Mouse (Mus musculus) urinary bladder, adult 18-20 months (tissue): ENCODE measurements around the gene Eri3.

Experiments used
- DNase-seq, 2 experiments: peaks; one replicate each; pipeline ENCODE4 v3.0.0; 2022; ENCODE audit warnings: low spot score in 2 of 2, mixed read lengths in 2 of 2

Eri3 gene

GRCm38 (mm10) chr4:117624660-117625059 lies 74.5 kb downstream of the Eri3 start:
- no peak for DNase-seq

- DNase-seq = no peak
Observed at GRCm38 (mm10) chr4:117628464-117628863, 78.3 kb downstream of the Eri3 start.

- no peak for DNase-seq
Observed at GRCm38 (mm10) chr4:117630053-117630670, 80.0 kb downstream of the Eri3 start.

GRCm38 (mm10) chr4:117633527-117633926 lies 83.4 kb downstream of the Eri3 start:
- no peak for DNase-seq

GRCm38 (mm10) chr4:117634642-117635041 lies 84.5 kb downstream of the Eri3 start:
- DNase-seq = no peak

- no peak for DNase-seq
Observed at GRCm38 (mm10) chr4:117636152-117636551, 86.0 kb downstream of the Eri3 start.

- no peak for DNase-seq
Observed at GRCm38 (mm10) chr4:117636891-117637613, 86.9 kb downstream of the Eri3 start.

- DNase-seq = no peak
Observed at GRCm38 (mm10) chr4:117640925-117641703, 90.9 kb downstream of the Eri3 start.

GRCm38 (mm10) chr4:117641804-117642203 lies 91.6 kb downstream of the Eri3 start:
- no peak for DNase-seq

GRCm38 (mm10) chr4:117645031-117645435 lies 94.9 kb downstream of the Eri3 start:
- no peak for DNase-seq

- DNase-seq = no peak
Observed at GRCm38 (mm10) chr4:117645859-117646258, 95.7 kb downstream of the Eri3 start.

GRCm38 (mm10) chr4:117646496-117646895 lies 96.3 kb downstream of the Eri3 start:
- no peak for DNase-seq

GRCm38 (mm10) chr4:117646926-117647755 lies 97.0 kb downstream of the Eri3 start:
- DNase-seq = no peak

GRCm38 (mm10) chr4:117651626-117652101 lies 101.5 kb downstream of the Eri3 start:
- no peak for DNase-seq

- DNase-seq = no peak
Observed at GRCm38 (mm10) chr4:117652727-117653126, 102.6 kb downstream of the Eri3 start.

GRCm38 (mm10) chr4:117654016-117654702 lies 104.0 kb downstream of the Eri3 start:
- no peak for DNase-seq

- DNase-seq = no peak
Observed at GRCm38 (mm10) chr4:117654703-117655499, 104.7 kb downstream of the Eri3 start.

- DNase-seq = no peak
Observed at GRCm38 (mm10) chr4:117655500-117655863, 105.3 kb downstream of the Eri3 start.

GRCm38 (mm10) chr4:117656961-117657360 lies 106.8 kb downstream of the Eri3 start:
- DNase-seq = no peak

GRCm38 (mm10) chr4:117657646-117658045 lies 107.5 kb downstream of the Eri3 start:
- no peak for DNase-seq
